Mouse (Mus musculus) liver, adult 2 months (tissue): ENCODE measurements around the gene Rita1.

Source experiments
- CTCF ChIP-seq: fragments of 200-500 bp; IDR thresholded peaks from 2 replicates; pipeline ENCODE4 v1.5.1; 2011; ENCODE audit warnings: low read depth, low read length, control low read depth
- POLR2A ChIP-seq: fragments of 200-500 bp; IDR thresholded peaks from 2 replicates; pipeline ENCODE4 v1.6.1; 2011; ENCODE audit warnings: low read length, control low read depth; ENCODE audit not compliant: insufficient read depth; ENCODE audit errors: extremely low read depth

- TF ChIP-seq CTCF: peak; percentile 9; the same call in 1 of the 2 replicates
- no peak for TF ChIP-seq POLR2A
Measured at GRCm38 (mm10) chr5:120647814-120648491, 35.6 kb upstream of the Rita1 start.
